Mouse (Mus musculus) CH12.LX (cell line): Measurements from ENCODE around the gene Lurap1. TPM values are rescaled to one million over a fixed set of nuclear protein-coding genes. Genes with fewer than 3 reads are reported as not detected.

Experiments used
- DNase-seq: peaks from one replicate; pipeline ENCODE4 v3.0.0-alpha.2; 2013; ENCODE audit errors: extremely low read depth
- H3K27ac ChIP-seq: 2 replicates; pipeline ENCODE4 v1.5.1; 2012; ENCODE audit warnings: low read depth, mild to moderate bottlenecking, control low read depth, moderate library complexity; ENCODE audit not compliant: insufficient read depth
- H3K27me3 ChIP-seq: replicated peaks from 2 replicates; pipeline ENCODE3; 2012; ENCODE audit warnings: inconsistent platforms
- H3K36me3 ChIP-seq, 2 experiments: replicated peaks in 1 of 2; 2 replicates each; pipeline versions ENCODE3 to v1.6.1; 2012; ENCODE audit warnings: inconsistent platforms in 1 of 2, low read length in 1 of 2, mild to moderate bottlenecking in 1 of 2, mixed read lengths in 1 of 2, moderate library complexity in 1 of 2; ENCODE audit not compliant: control insufficient read depth in 1 of 2, insufficient read depth in 1 of 2
- H3K4me1 ChIP-seq, 2 experiments: 2 replicates each; pipeline ENCODE4 v1.6.1; 2012; ENCODE audit warnings: inconsistent platforms in 1 of 2, moderate library complexity in 1 of 2; ENCODE audit not compliant: insufficient read depth in 2 of 2, control insufficient read depth in 1 of 2
- H3K4me2 ChIP-seq: 2 replicates; pipeline ENCODE4 v1.6.1; 2012; ENCODE audit warnings: low read depth, mild to moderate bottlenecking, control low read depth; ENCODE audit not compliant: poor library complexity, insufficient read depth, severe bottlenecking
- H3K4me3 ChIP-seq, 3 experiments: fragments of 150-350 bp in 1 of 3; sonication (generic) in 1 of 3; replicated peaks in 1 of 3; 2 replicates each; pipeline versions ENCODE3 to v1.5.1; 2011 to 2012; ENCODE audit warnings: low read depth in 2 of 3, low read length in 2 of 3, mild to moderate bottlenecking in 2 of 3, moderate library complexity in 2 of 3, control low read depth in 1 of 3, improper control_type of control experiment in 1 of 3, inconsistent platforms in 1 of 3, mixed read lengths in 1 of 3; ENCODE audit not compliant: poor library complexity in 1 of 3
- H3K79me2 ChIP-seq: replicated peaks from 2 replicates; pipeline ENCODE4 v1.6.1; 2012; ENCODE audit warnings: mild to moderate bottlenecking, moderate library complexity; ENCODE audit not compliant: control insufficient read depth, poor library complexity, insufficient read depth, severe bottlenecking; ENCODE audit errors: extremely low read depth
- H3K9ac ChIP-seq: 2 replicates; pipeline ENCODE4 v1.6.1; 2012; ENCODE audit warnings: low read depth, mild to moderate bottlenecking, control low read depth, moderate library complexity; ENCODE audit not compliant: insufficient read depth
- H3K9me3 ChIP-seq: replicated peaks from 2 replicates; pipeline ENCODE3; 2012; ENCODE audit warnings: low read length, inconsistent platforms, mixed read lengths
- BHLHE40 ChIP-seq: IDR thresholded peaks from 2 replicates; pipeline ENCODE4 v1.6.1; 2011; ENCODE audit warnings: mild to moderate bottlenecking, low read depth, low read length, improper control_type of control experiment
- CHD1 ChIP-seq: IDR thresholded peaks from 2 replicates; pipeline ENCODE4 v1.6.1; 2012; ENCODE audit warnings: low read depth, low read length, improper control_type of control experiment, inconsistent platforms
- CHD2 ChIP-seq: IDR thresholded peaks from 2 replicates; pipeline ENCODE4 v1.6.1; 2011; ENCODE audit warnings: low read length, improper control_type of control experiment
- CTCF ChIP-seq, 2 experiments: IDR thresholded peaks in 1 of 2; conservative IDR thresholded peaks in 1 of 2; 2 replicates each; pipeline ENCODE4 v1.5.1; 2011 to 2012; ENCODE audit warnings: low read depth in 2 of 2, low read length in 2 of 2, improper control_type of control experiment in 1 of 2, inconsistent platforms in 1 of 2, mild to moderate bottlenecking in 1 of 2, moderate library complexity in 1 of 2
- E2F4 ChIP-seq: IDR thresholded peaks from 2 replicates; pipeline ENCODE4 v1.6.1; 2011; ENCODE audit warnings: low read depth, low read length, improper control_type of control experiment; ENCODE audit not compliant: insufficient replicate concordance
- ETS1 ChIP-seq: conservative IDR thresholded peaks from 2 replicates; pipeline ENCODE4 v1.6.1; 2012; ENCODE audit warnings: low read depth, mild to moderate bottlenecking, inconsistent platforms, low read length, improper control_type of control experiment, moderate library complexity
- GABPA ChIP-seq: IDR thresholded peaks from 2 replicates; pipeline ENCODE4 v1.6.1; 2012; ENCODE audit warnings: low read depth, low read length, improper control_type of control experiment, inconsistent platforms; ENCODE audit not compliant: insufficient replicate concordance
- HCFC1 ChIP-seq: IDR thresholded peaks from 2 replicates; pipeline ENCODE4 v1.6.1; 2012; ENCODE audit warnings: low read depth, mild to moderate bottlenecking, inconsistent platforms, low read length, improper control_type of control experiment
- IRF4 ChIP-seq: IDR thresholded peaks from 2 replicates; pipeline ENCODE4 v1.6.1; 2014; ENCODE audit warnings: low read depth, mild to moderate bottlenecking, inconsistent platforms, low read length, improper control_type of control experiment
- JUN ChIP-seq: IDR thresholded peaks from 2 replicates; pipeline ENCODE4 v1.6.1; 2011; ENCODE audit warnings: low read depth, mild to moderate bottlenecking, low read length, improper control_type of control experiment, moderate library complexity; ENCODE audit not compliant: insufficient read depth
- MAX ChIP-seq: IDR thresholded peaks from 2 replicates; pipeline ENCODE4 v1.6.1; 2011; ENCODE audit warnings: low read length, improper control_type of control experiment
- MEF2A ChIP-seq: IDR thresholded peaks from 2 replicates; pipeline ENCODE4 v1.6.1; 2014; ENCODE audit warnings: low read depth, mild to moderate bottlenecking, inconsistent platforms, low read length, improper control_type of control experiment, borderline replicate concordance
- MXI1 ChIP-seq: IDR thresholded peaks from 2 replicates; pipeline ENCODE4 v1.6.1; 2011; ENCODE audit warnings: mild to moderate bottlenecking, low read depth, low read length, improper control_type of control experiment
- MYC ChIP-seq: IDR thresholded peaks from 2 replicates; pipeline ENCODE4 v1.6.1; 2011; ENCODE audit warnings: low read depth, mild to moderate bottlenecking, improper control_type of control experiment, low read length
- NRF1 ChIP-seq: IDR thresholded peaks from 2 replicates; pipeline ENCODE4 v1.6.1; 2014; ENCODE audit warnings: low read depth, mild to moderate bottlenecking, inconsistent platforms, low read length, improper control_type of control experiment, moderate library complexity
- PAX5 ChIP-seq: IDR thresholded peaks from 2 replicates; pipeline ENCODE4 v1.6.1; 2012; ENCODE audit warnings: low read length, inconsistent platforms, mixed read lengths
- POLR2AphosphoS2 ChIP-seq: IDR thresholded peaks from 2 replicates; pipeline ENCODE4 v1.6.1; 2011; ENCODE audit warnings: low read depth, low read length, improper control_type of control experiment
- RAD21 ChIP-seq: IDR thresholded peaks from 2 replicates; pipeline ENCODE4 v1.6.1; 2011; ENCODE audit warnings: low read depth, mild to moderate bottlenecking, low read length, improper control_type of control experiment, moderate library complexity
- SMC3 ChIP-seq: IDR thresholded peaks from 2 replicates; pipeline ENCODE4 v1.6.1; 2011; ENCODE audit warnings: low read depth, low read length, improper control_type of control experiment
- TBP ChIP-seq: conservative IDR thresholded peaks from 2 replicates; pipeline ENCODE4 v1.6.1; 2011; ENCODE audit warnings: low read depth, low read length, improper control_type of control experiment
- TCF12 ChIP-seq: IDR thresholded peaks from 2 replicates; pipeline ENCODE4 v1.6.1; 2014; ENCODE audit warnings: low read depth, mild to moderate bottlenecking, inconsistent platforms, low read length, improper control_type of control experiment
- USF2 ChIP-seq: conservative IDR thresholded peaks from 2 replicates; pipeline ENCODE4 v1.6.1; 2011; ENCODE audit warnings: low read depth, low read length, improper control_type of control experiment
- ZC3H11A ChIP-seq: IDR thresholded peaks from 2 replicates; pipeline ENCODE4 v1.6.1; 2012; ENCODE audit warnings: low read depth, mild to moderate bottlenecking, inconsistent platforms, low read length, improper control_type of control experiment
- ZKSCAN1 ChIP-seq: IDR thresholded peaks from 2 replicates; pipeline ENCODE4 v1.6.1; 2012; ENCODE audit warnings: low read depth, inconsistent platforms, low read length, improper control_type of control experiment, borderline replicate concordance
- dilution Hi-C: fragments of 300-500 bp; cut with MboI; formaldehyde crosslinking; loops from 2 replicates; pipeline ENCODE4 v1.14.3; 2020; ENCODE audit warnings: low sequenced_read_pairs; ENCODE audit not compliant: extremely low pct_unique_long_range_greater_than_20kb, extremely low pct_ligation_motif_present
- in situ Hi-C: fragments of 300-500 bp; cut with MboI; formaldehyde crosslinking; loops from 3 replicates; pipeline ENCODE4 v1.14.3; 2019; ENCODE audit warnings: low sequenced_read_pairs, low pct_ligation_motif_present, low pct_unique_long_range_greater_than_20kb, mixed read lengths
- polyA plus RNA-seq: library from polyadenylated mRNA; unstranded; fragments of >175 nt; gene quantifications from 2 replicates; pipeline ENCODE4 v1.2.1, GENCODE M21; 2012; ENCODE audit warnings: low read depth; ENCODE audit not compliant: insufficient read length
- total RNA-seq, 2 experiments: library from RNA; depleted of rRNA; stranded (reverse); fragments of 300-350 nt in 1 of 2; fragments of >200 nt in 1 of 2; gene quantifications; 2 replicates each; pipeline ENCODE4 v1.2.3; 2012 to 2014

Gene Lurap1
- total and polyA plus RNA-seq, 3 experiments, result 0.10 TPM; not detected in 2

- DNase-seq, result no peak
- Histone ChIP-seq H3K9ac (no peak overlapping the region), H3K79me2 (no peaks in the 10 kb centered on the region), H3K4me3 (no peak overlapping the region), H3K36me3 (no peaks in the 10 kb centered on the region), H3K4me2 (no peak overlapping the region), H3K9me3 (no peaks in the 10 kb centered on the region), H3K27me3 (no peaks in the 10 kb centered on the region), H3K4me1 (peaks cover 18 to 37% of the 10 kb centered on the region in 2 experiments), H3K27ac (no peak overlapping the region)
- TF ChIP-seq USF2 (no peak), TBP (no peak), MYC (no peak), IRF4 (no peak), PAX5 (no peak), ZC3H11A (no peak), RAD21 (no peak), MXI1 (no peak)
- dilution Hi-C loops, result no loop called here
- in situ Hi-C loops, result loop anchor here (5.0 to 25.0 kb wide), 3 partner anchors 93 to 638 kb away; partner anchors contain the start of genes Hpdl, Mutyh and Toe1
Observed at GRCm38 (mm10) chr4:116174466-116175116, 23.5 kb upstream of the Lurap1 start.

- dilution Hi-C loops, result no loop called here
- TF ChIP-seq NRF1 (no peak), CTCF (conservative IDR thresholded peaks at IDR 0.05 in 1 of 2, IDR thresholded peaks at IDR 0.05 in 1 of 2; ENCODE audit: low read depth in 2 of 2, low read length in 2 of 2) (0 out of 4 replicates have a peak, but pooled peaks of 1 of the 2 experiments have one; percentile 8)
- in situ Hi-C loops, result loop anchor here (5.0 to 25.0 kb wide), 3 partner anchors 94 to 639 kb away; partner anchors contain the start of genes Hpdl, Mutyh and Toe1
Observed at GRCm38 (mm10) chr4:116173752-116174151, 22.6 kb upstream of the Lurap1 start.

GRCm38 (mm10) chr4:116173072-116173471 is 21.9 kb upstream of the Lurap1 start, which contains the start of the genes 1700042G07Rik and Gm49337:
Gene 1700042G07Rik, plus strand, starts transcription at chr4:116173372.
Gene Gm49337, plus strand, starts transcription at chr4:116173384.
- no peaks in the 10 kb centered on the region for H3K79me2 ChIP-seq
- dilution Hi-C loops, result no loop called here
- no peak within 1 kb of the TSS for H3K27ac ChIP-seq
- no peak within 1 kb of the TSS for H3K9ac ChIP-seq
- no peak for DNase-seq
- no peaks in the 10 kb centered on the region for H3K9me3 ChIP-seq
- H3K4me2 ChIP-seq, result no peak within 1 kb of the TSS
- H3K4me3 ChIP-seq, result no peak within 1 kb of the TSS
- peaks cover 21 to 39% of the 10 kb centered on the region in 2 experiments for H3K4me1 ChIP-seq
- in situ Hi-C loops, result loop anchor here (5.0 to 25.0 kb wide), 3 partner anchors 94 to 639 kb away; partner anchors contain the start of genes Hpdl, Mutyh and Toe1
- no peaks in the 10 kb centered on the region for H3K36me3 ChIP-seq
- H3K27me3 ChIP-seq, result no peaks in the 10 kb centered on the region
- no peak for TF ChIP-seq RAD21
- no peak for TF ChIP-seq HCFC1
- TF ChIP-seq MAX, result no peak
- TF ChIP-seq GABPA, result no peak
- no peak for TF ChIP-seq MEF2A
- no peak for TF ChIP-seq JUN
- TF ChIP-seq ETS1, result no peak
- no peak for TF ChIP-seq CHD1
- no peak for TF ChIP-seq CHD2
- no peak for TF ChIP-seq IRF4
- no peak for TF ChIP-seq TCF12
- TF ChIP-seq ZC3H11A, result no peak
- no peak for TF ChIP-seq BHLHE40
- TF ChIP-seq ZKSCAN1, result no peak
- TF ChIP-seq E2F4, result no peak
- TF ChIP-seq SMC3, result no peak
- no peak for TF ChIP-seq POLR2AphosphoS2

More at GRCm38 (mm10) chr4:116173752-116174151, 22.6 kb upstream of the Lurap1 start:
- H3K27me3 ChIP-seq, result no peaks in the 10 kb centered on the region
- no peak for DNase-seq
- H3K4me1 ChIP-seq, result peaks cover 17 to 38% of the 10 kb centered on the region in 2 experiments
- no peak overlapping the region for H3K4me3 ChIP-seq
- H3K79me2 ChIP-seq, result no peaks in the 10 kb centered on the region
- H3K27ac ChIP-seq, result no peak overlapping the region
- no peak overlapping the region for H3K4me2 ChIP-seq
- H3K9me3 ChIP-seq, result no peaks in the 10 kb centered on the region
- no peaks in the 10 kb centered on the region for H3K36me3 ChIP-seq
- no peak overlapping the region for H3K9ac ChIP-seq
